Mouse (Mus musculus): ENCODE results near the gene Anp32e. TPM values are rescaled to one million over a fixed set of nuclear protein-coding genes. Genes with fewer than 3 reads are reported as not detected.
A peak's percentile ranks its signal among the peaks of the same experiment; 100 is the strongest.
"Not testable (repeated sequence)": the region's sequence is repeated elsewhere in the genome, so short reads cannot be mapped to it uniquely, and the experiment has no call there.

The Anp32e gene
- polyA plus RNA-seq, 2 experiments, result 39.5 to 104 TPM

GRCm38 (mm10) chr3:95948325-95948724, 19.3 kb downstream of the Anp32e start:
- H3K9me3 ChIP-seq (ENCODE audit: control insufficient read depth, low read length), result no peaks in the 10 kb centered on the region
- TF ChIP-seq EP300 (IDR thresholded peaks at IDR 0.05; ENCODE audit: low read depth), result no peak
- TF ChIP-seq CTCF (IDR thresholded peaks at IDR 0.05; ENCODE audit: low read depth), result no peak
- no peaks in the 10 kb centered on the region for H3K27me3 ChIP-seq (ENCODE audit: control insufficient read depth, insufficient read depth, low read length)
- DNase-seq (ENCODE audit: low read depth in 3 of 3, low spot score in 3 of 3) (no peak), ATAC-seq (ENCODE audit: insufficient read depth) (no peak)
- H3K4me2 ChIP-seq (ENCODE audit: low read depth), result no peak overlapping the region
- 83% methylated on average over 5 of the region's 5 CpGs for WGBS (ENCODE audit: insufficient replicate concordance)
- no peak overlapping the region for H3K4me3 ChIP-seq (ENCODE audit: insufficient read depth in 1 of 2, low read depth in 2 of 2, low read length in 2 of 2)
- peaks cover 2 to 13% of the 10 kb centered on the region in 2 experiments; a peak in 2 of 4 replicates for H3K4me1 ChIP-seq (replicated peaks; ENCODE audit: control insufficient read depth in 2 of 2, insufficient read depth in 2 of 2, low read length in 1 of 2)
- peaks cover 25% of the 10 kb centered on the region for H3K36me3 ChIP-seq (replicated peaks; ENCODE audit: control insufficient read depth, insufficient read depth, low read depth)
- H3K27ac ChIP-seq, result no peak overlapping the region
- H3K9ac ChIP-seq (replicated peaks), result no peak overlapping the region

- Histone ChIP-seq H3K9ac (replicated peaks) (peak overlapping the region; percentile 87), H3K4me2 (ENCODE audit: low read depth) (peak overlapping the region; percentile 87), H3K4me3 (ENCODE audit: insufficient read depth in 1 of 2, low read depth in 2 of 2, low read length in 2 of 2) (peak overlapping the region; percentile 68 to 87), H3K27ac (peak overlapping the region; percentile 86), H3K4me1 (replicated peaks; ENCODE audit: control insufficient read depth in 2 of 2, insufficient read depth in 2 of 2, low read length in 1 of 2) (peaks cover 6 to 19% of the 10 kb centered on the region in 2 experiments; a peak in 2 of 4 replicates), H3K36me3 (replicated peaks; ENCODE audit: control insufficient read depth, insufficient read depth, low read depth) (peaks cover 7% of the 10 kb centered on the region), H3K9me3 (ENCODE audit: control insufficient read depth, low read length) (no peaks in the 10 kb centered on the region), H3K27me3 (ENCODE audit: control insufficient read depth, insufficient read depth, low read length) (no peaks in the 10 kb centered on the region)
- DNase-seq (ENCODE audit: low read depth in 3 of 3, low spot score in 3 of 3) (peak; percentile 74 to 83 (median 75)), ATAC-seq (ENCODE audit: insufficient read depth) (peak; percentile 92)
- under 1% methylated on average over 49 of the region's 49 CpGs for WGBS (ENCODE audit: insufficient replicate concordance)
- TF ChIP-seq EP300 (IDR thresholded peaks at IDR 0.05; ENCODE audit: low read depth) (no peak), CTCF (IDR thresholded peaks at IDR 0.05; ENCODE audit: low read depth) (no peak)
Observed at GRCm38 (mm10) chr3:95950763-95951551, 21.9 kb downstream of the Anp32e start.

- Histone ChIP-seq H3K4me1 (replicated peaks; ENCODE audit: control insufficient read depth in 2 of 2, insufficient read depth in 2 of 2, low read length in 1 of 2) (peaks cover 8 to 19% of the 10 kb centered on the region in 2 experiments; a peak in 3 of 4 replicates), H3K4me3 (ENCODE audit: insufficient read depth in 1 of 2, low read depth in 2 of 2, low read length in 2 of 2) (peak overlapping the region; percentile 68 to 87), H3K4me2 (ENCODE audit: low read depth) (peak overlapping the region; percentile 87), H3K27ac (peak overlapping the region; percentile 86), H3K9ac (replicated peaks) (peak overlapping the region; percentile 87)
- DNase-seq (ENCODE audit: low read depth in 3 of 3, low spot score in 3 of 3); H3K27me3 ChIP-seq (ENCODE audit: control insufficient read depth, insufficient read depth, low read length); H3K36me3 ChIP-seq (replicated peaks; ENCODE audit: control insufficient read depth, insufficient read depth, low read depth); H3K9me3 ChIP-seq (ENCODE audit: control insufficient read depth, low read length); ATAC-seq (ENCODE audit: insufficient read depth): not testable (repeated sequence)
- 55% methylated on average over 12 of the region's 12 CpGs for WGBS (ENCODE audit: insufficient replicate concordance)
Observed at GRCm38 (mm10) chr3:95951566-95951965, 22.5 kb downstream of the Anp32e start.

GRCm38 (mm10) chr3:95953023-95953422, 24.0 kb downstream of the Anp32e start:
- H3K9me3 ChIP-seq (ENCODE audit: control insufficient read depth, low read length), result no peaks in the 10 kb centered on the region
- H3K27me3 ChIP-seq (ENCODE audit: control insufficient read depth, insufficient read depth, low read length), result no peaks in the 10 kb centered on the region
- TF ChIP-seq EP300 (IDR thresholded peaks at IDR 0.05; ENCODE audit: low read depth) (no peak), CTCF (IDR thresholded peaks at IDR 0.05; ENCODE audit: low read depth) (no peak)
- no peak overlapping the region for H3K4me2 ChIP-seq (ENCODE audit: low read depth)
- no peaks in the 10 kb centered on the region for H3K36me3 ChIP-seq (replicated peaks; ENCODE audit: control insufficient read depth, insufficient read depth, low read depth)
- H3K4me3 ChIP-seq (ENCODE audit: insufficient read depth in 1 of 2, low read depth in 2 of 2, low read length in 2 of 2), result no peak overlapping the region
- H3K27ac ChIP-seq, result no peak overlapping the region
- DNase-seq (ENCODE audit: low read depth in 3 of 3, low spot score in 3 of 3) (no peak), ATAC-seq (ENCODE audit: insufficient read depth) (no peak)
- H3K9ac ChIP-seq (replicated peaks), result no peak overlapping the region
- peaks cover 8 to 23% of the 10 kb centered on the region in 2 experiments for H3K4me1 ChIP-seq (replicated peaks; ENCODE audit: control insufficient read depth in 2 of 2, insufficient read depth in 2 of 2, low read length in 1 of 2)

GRCm38 (mm10) chr3:95953522-95953921, 24.5 kb downstream of the Anp32e start:
- H3K27ac ChIP-seq, result no peak overlapping the region
- no peaks in the 10 kb centered on the region for H3K27me3 ChIP-seq (ENCODE audit: control insufficient read depth, insufficient read depth, low read length)
- H3K9ac ChIP-seq (replicated peaks), result no peak overlapping the region
- H3K4me1 ChIP-seq (replicated peaks; ENCODE audit: control insufficient read depth in 2 of 2, insufficient read depth in 2 of 2, low read length in 1 of 2), result peaks cover 8 to 23% of the 10 kb centered on the region in 2 experiments
- DNase-seq (ENCODE audit: low read depth in 3 of 3, low spot score in 3 of 3) (no peak), ATAC-seq (ENCODE audit: insufficient read depth) (no peak)
- 55% methylated on average over 3 of the region's 3 CpGs for WGBS (ENCODE audit: insufficient replicate concordance)
- no peak overlapping the region for H3K4me3 ChIP-seq (ENCODE audit: insufficient read depth in 1 of 2, low read depth in 2 of 2, low read length in 2 of 2)
- H3K9me3 ChIP-seq (ENCODE audit: control insufficient read depth, low read length), result no peaks in the 10 kb centered on the region
- TF ChIP-seq EP300 (IDR thresholded peaks at IDR 0.05; ENCODE audit: low read depth), result no peak
- TF ChIP-seq CTCF (IDR thresholded peaks at IDR 0.05; ENCODE audit: low read depth), result no peak
- H3K4me2 ChIP-seq (ENCODE audit: low read depth), result no peak overlapping the region
- H3K36me3 ChIP-seq (replicated peaks; ENCODE audit: control insufficient read depth, insufficient read depth, low read depth), result no peaks in the 10 kb centered on the region

GRCm38 (mm10) chr3:95954648-95955173, 25.7 kb downstream of the Anp32e start:
- not testable (repeated sequence) for H3K36me3 ChIP-seq (replicated peaks; ENCODE audit: control insufficient read depth, insufficient read depth, low read depth); H3K9ac ChIP-seq (replicated peaks); DNase-seq (ENCODE audit: low read depth in 3 of 3, low spot score in 3 of 3); H3K9me3 ChIP-seq (ENCODE audit: control insufficient read depth, low read length); H3K27ac ChIP-seq; ATAC-seq (ENCODE audit: insufficient read depth); H3K4me2 ChIP-seq (ENCODE audit: low read depth); H3K27me3 ChIP-seq (ENCODE audit: control insufficient read depth, insufficient read depth, low read length); H3K4me3 ChIP-seq (ENCODE audit: insufficient read depth in 1 of 2, low read depth in 2 of 2, low read length in 2 of 2)
- H3K4me1 ChIP-seq (replicated peaks; ENCODE audit: control insufficient read depth in 2 of 2, insufficient read depth in 2 of 2, low read length in 1 of 2), result peaks cover 6 to 17% of the 10 kb centered on the region in 2 experiments
- WGBS (ENCODE audit: insufficient replicate concordance), result 83% methylated on average over 12 of the region's 12 CpGs
